Mouse (Mus musculus) embryonic facial prominence, embryonic 12.5 days (tissue): Measurements from ENCODE around the gene Tmem56. TPM values are rescaled to one million over a fixed set of nuclear protein-coding genes. Genes with fewer than 3 reads are reported as not detected.
A peak's percentile ranks its signal among the peaks of the same experiment; 100 is the strongest.

ENCODE experiments used
- ATAC-seq: fragments of 200-750 bp; cut with Nextera tagmentation; 2 replicates; pipeline ENCODE4 v1.8.0; 2017; ENCODE audit not compliant: insufficient number of reproducible peaks, insufficient read depth, low FRiP score, low TSS enrichment
- H3K27ac ChIP-seq: fragments of 300-500 bp; sonication (generic); 2 replicates; pipeline ENCODE4 v1.5.1; 2016; ENCODE audit warnings: mild to moderate bottlenecking
- H3K27me3 ChIP-seq: fragments of 300-500 bp; sonication (generic); 2 replicates; pipeline ENCODE4 v1.6.1; 2016; ENCODE audit warnings: mild to moderate bottlenecking, moderate library complexity
- H3K36me3 ChIP-seq: fragments of 300-500 bp; sonication (generic); 2 replicates; pipeline ENCODE4 v1.6.1; 2016; ENCODE audit warnings: mild to moderate bottlenecking
- H3K4me1 ChIP-seq: fragments of 300-500 bp; sonication (generic); 2 replicates; pipeline ENCODE4 v1.6.1; 2016
- H3K4me2 ChIP-seq: fragments of 300-500 bp; sonication (generic); replicated peaks from 2 replicates; pipeline ENCODE4 v1.6.1; 2016; ENCODE audit warnings: mild to moderate bottlenecking, moderate library complexity
- H3K4me3 ChIP-seq: fragments of 300-500 bp; sonication (generic); 2 replicates; pipeline ENCODE4 v1.5.1; 2016; ENCODE audit warnings: mild to moderate bottlenecking
- H3K9ac ChIP-seq: fragments of 300-500 bp; sonication (generic); 2 replicates; pipeline ENCODE4 v1.6.1; 2016; ENCODE audit warnings: mild to moderate bottlenecking, moderate library complexity
- H3K9me3 ChIP-seq: fragments of 300-500 bp; sonication (generic); 2 replicates; pipeline ENCODE4 v1.6.1; 2016; ENCODE audit warnings: mild to moderate bottlenecking, moderate library complexity
- WGBS: fragments of 180-500 bp; shearing (Covaris S2); methylation state at CpG from one replicate; pipeline ENCODE4 v1.1.7; 2016; 5-methylcytosine and 5-hydroxymethylcytosine counted together
- polyA plus RNA-seq: library from polyadenylated mRNA; unstranded; fragments of >200 nt; fragmentation: Nextera tagmentation; extraction: Ambion mirVana; gene quantifications from 2 replicates; pipeline ENCODE4 v1.2.1, GENCODE M21; 2016

The Tmem56 gene
- polyA plus RNA-seq, 1 experiment from 2014 or later = 1.0 TPM

DNA sequence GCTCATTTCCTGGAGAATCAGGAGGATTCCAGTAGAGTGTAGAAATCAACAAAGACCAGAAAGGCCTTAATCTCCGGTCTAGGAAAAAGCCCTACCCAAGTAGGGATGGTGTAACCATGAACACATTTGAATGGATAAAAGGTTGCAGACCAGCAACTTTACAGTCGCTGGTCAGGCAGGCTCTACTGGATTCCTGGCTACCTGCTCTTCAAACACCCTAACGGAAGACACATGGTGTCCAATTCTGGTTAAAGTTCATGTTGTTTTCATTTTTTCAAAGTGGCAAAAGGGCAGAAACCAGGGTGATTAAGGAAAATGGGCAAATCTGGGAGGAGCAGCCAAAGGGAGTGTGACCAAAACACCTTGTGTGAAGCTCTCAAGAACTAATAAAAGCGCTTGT is 5.9 kb downstream of the Tmem56 start:
- H3K4me2 ChIP-seq = no peak overlapping the region
- H3K27ac ChIP-seq = no peak overlapping the region
- H3K9me3 ChIP-seq = no peaks in the 10 kb centered on the region
- no peak for ATAC-seq
- no peaks in the 10 kb centered on the region for H3K4me1 ChIP-seq
- H3K4me3 ChIP-seq = no peak overlapping the region
- no peak overlapping the region for H3K9ac ChIP-seq
- WGBS = 65% methylated on average over 4 of the region's 4 CpGs
- no peaks in the 10 kb centered on the region for H3K36me3 ChIP-seq
- H3K27me3 ChIP-seq = no peaks in the 10 kb centered on the region

DNA sequence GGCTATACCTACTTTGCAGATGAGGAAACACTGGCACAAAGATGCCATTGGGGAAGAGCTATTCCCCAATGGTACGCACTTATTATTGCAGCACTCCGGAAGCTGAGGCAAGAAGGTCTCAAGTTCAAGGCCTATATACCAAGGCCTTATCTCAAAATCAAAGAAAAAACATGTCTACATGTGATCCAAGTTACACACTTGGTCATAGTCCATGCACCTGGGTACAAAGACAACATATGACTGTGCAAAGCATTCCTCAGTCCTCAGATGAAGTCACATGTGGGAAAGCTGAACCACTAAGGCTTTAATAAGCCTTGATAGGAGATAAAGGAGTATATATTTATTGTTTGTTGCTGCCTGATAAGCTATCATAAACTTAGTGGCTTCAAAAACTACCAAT is 8.9 kb downstream of the Tmem56 start:
- no peaks in the 10 kb centered on the region for H3K4me1 ChIP-seq
- no peak overlapping the region for H3K27ac ChIP-seq
- H3K4me2 ChIP-seq = no peak overlapping the region
- no peaks in the 10 kb centered on the region for H3K27me3 ChIP-seq
- no peaks in the 10 kb centered on the region for H3K9me3 ChIP-seq
- H3K9ac ChIP-seq = no peak overlapping the region
- H3K36me3 ChIP-seq = no peaks in the 10 kb centered on the region
- no peak for ATAC-seq
- H3K4me3 ChIP-seq = no peak overlapping the region
- 92% methylated on average over 2 of the region's 2 CpGs for WGBS

DNA sequence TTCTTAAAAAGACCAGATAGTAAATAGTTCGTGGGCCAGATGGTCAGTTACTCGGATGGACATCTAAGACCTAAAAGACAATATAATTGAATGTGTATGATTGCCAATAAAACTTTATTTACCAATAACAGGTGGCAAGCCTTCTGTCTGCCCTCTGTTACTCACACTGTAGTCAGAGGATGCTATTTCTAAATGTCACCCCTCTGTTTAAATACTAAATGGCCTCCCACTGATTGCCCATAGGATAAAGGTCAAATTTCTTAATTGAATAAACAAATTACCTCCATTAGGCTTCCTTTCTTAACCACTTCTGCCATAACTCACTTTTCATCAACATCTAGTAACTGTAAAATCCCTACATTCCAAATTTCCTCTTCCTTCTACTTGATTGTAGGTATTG is 10.3 kb downstream of the Tmem56 start:
- Histone ChIP-seq H3K4me2 (no peak overlapping the region), H3K4me3 (no peak overlapping the region), H3K4me1 (no peaks in the 10 kb centered on the region), H3K27ac (no peak overlapping the region), H3K27me3 (no peaks in the 10 kb centered on the region), H3K9me3 (no peaks in the 10 kb centered on the region), H3K36me3 (no peaks in the 10 kb centered on the region), H3K9ac (no peak overlapping the region)
- 81% methylated on average over 2 of the region's 2 CpGs for WGBS
- ATAC-seq = no peak

DNA sequence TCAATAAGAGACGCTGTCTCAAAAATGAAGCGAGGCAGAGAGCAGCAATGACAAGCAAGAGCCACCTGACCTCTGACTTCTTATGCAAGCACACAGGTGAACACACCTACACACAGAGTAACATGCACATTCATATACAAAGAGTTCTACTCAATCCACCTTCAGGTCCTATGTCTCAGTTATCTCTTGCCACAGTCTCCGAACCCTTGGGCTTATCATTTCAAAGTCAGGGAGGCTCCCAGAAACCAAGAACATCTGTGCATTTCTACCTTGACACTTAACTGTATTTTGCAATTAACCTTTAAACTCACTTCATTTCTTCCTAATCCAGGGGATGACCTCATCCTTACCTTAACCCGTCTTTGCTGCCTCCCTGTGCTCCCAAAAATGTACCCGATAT is 15.6 kb downstream of the Tmem56 start:
- Histone ChIP-seq H3K27me3 (peaks cover 19% of the 10 kb centered on the region), H3K27ac (no peak overlapping the region), H3K4me3 (no peak overlapping the region), H3K9me3 (no peaks in the 10 kb centered on the region), H3K4me1 (0 out of 2 replicates have a peak, but pooled peaks cover 2% of the 10 kb centered on the region), H3K4me2 (no peak overlapping the region), H3K9ac (no peak overlapping the region), H3K36me3 (no peaks in the 10 kb centered on the region)
- ATAC-seq = no peak
- 77% methylated on average over 5 of the region's 5 CpGs for WGBS

DNA sequence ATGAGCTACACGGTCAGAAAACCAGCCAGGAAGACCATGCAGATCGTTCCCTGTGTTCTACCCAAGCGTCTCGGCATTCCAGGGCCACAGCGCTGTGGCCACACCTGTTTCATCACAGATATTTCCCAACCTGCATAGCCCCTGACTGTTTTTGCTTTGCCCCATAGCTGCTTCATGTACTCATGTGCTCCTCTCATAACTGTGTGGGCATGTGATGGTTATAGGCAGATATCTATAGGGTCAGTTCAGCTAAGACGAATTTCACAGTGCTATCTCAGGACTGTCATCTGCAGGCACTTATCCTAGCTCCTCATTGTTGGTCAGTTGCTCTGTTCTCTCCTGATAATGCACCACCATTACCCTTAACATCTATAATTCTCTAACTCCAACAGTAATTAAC is 18.7 kb downstream of the Tmem56 start:
- Histone ChIP-seq H3K27ac (no peak overlapping the region), H3K4me1 (0 out of 2 replicates have a peak, but pooled peaks cover 2% of the 10 kb centered on the region), H3K27me3 (peaks cover 43% of the 10 kb centered on the region), H3K9ac (no peak overlapping the region), H3K4me2 (no peak overlapping the region), H3K9me3 (no peaks in the 10 kb centered on the region), H3K36me3 (no peaks in the 10 kb centered on the region), H3K4me3 (no peak overlapping the region)
- ATAC-seq = no peak
- WGBS = 55% methylated on average over 6 of the region's 6 CpGs

DNA sequence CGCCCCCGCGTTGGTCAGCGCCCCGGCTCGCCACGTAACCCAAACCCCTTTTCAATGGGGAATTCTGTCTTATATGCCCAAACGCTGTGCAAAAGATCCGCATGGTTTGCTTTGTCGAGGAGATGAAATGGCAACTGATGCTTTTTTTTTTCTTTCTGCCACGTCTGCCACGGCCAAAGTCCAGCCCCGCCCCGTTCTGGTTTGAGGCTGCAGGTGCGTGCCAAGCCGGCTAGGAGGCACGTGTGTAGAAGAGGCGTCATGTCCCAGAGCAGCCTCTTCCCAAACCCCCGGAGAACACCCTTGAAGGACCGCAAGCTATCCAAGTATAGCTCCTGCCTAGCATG is 19.7 kb downstream of the Tmem56 start:
- ATAC-seq = no peak
- Histone ChIP-seq H3K9ac (peak overlapping the region; percentile 73; the same call in 1 of the 2 replicates), H3K27ac (no peak overlapping the region)

DNA sequence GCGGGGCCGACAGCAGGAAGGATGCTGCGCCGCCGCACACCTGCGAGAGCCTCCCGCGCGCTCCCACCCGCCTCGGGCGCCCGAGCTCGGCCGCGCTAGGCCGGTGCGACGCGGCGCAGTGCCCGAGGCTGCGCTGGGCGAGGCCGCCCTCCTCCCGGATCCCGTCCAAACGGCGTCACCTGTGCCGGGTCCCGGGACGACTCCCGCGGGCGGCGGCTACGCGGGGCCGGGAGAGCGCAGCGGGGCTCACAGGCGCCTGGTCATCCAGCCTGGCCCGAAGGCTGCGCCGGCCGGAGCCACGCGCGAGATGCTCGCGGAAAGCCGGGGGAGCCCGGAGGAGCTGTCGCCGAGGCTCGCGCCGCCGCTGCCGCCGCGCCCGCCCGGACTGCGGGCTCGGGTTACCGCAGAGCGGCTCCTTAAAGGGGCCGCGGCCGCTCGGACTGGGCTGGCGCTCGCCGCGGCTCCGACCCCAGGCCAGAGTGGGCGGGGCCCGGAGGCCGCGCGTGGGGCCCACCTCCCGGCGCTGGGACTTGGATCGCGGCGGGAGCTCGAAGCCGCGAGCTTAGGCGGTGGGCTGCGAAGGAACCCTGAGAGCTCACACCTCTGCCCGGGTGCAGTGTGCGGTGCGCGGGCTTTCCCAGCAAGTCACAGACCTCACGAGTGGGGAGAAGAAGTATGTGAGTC is 20.2 kb downstream of the Tmem56 start:
- H3K27me3 ChIP-seq = peaks cover 46% of the 10 kb centered on the region
- peak; percentile 91 for ATAC-seq

More for the DNA sequence above, 19.7 kb downstream of the Tmem56 start:
- H3K9me3 ChIP-seq = no peaks in the 10 kb centered on the region
- H3K36me3 ChIP-seq = no peaks in the 10 kb centered on the region
- 3% methylated on average over 20 of the region's 20 CpGs for WGBS
- peak overlapping the region; percentile 71 for H3K4me3 ChIP-seq
- H3K4me1 ChIP-seq = 0 out of 2 replicates have a peak, but pooled peaks cover 2% of the 10 kb centered on the region
- H3K4me2 ChIP-seq = peak overlapping the region; percentile 99
- peaks cover 46% of the 10 kb centered on the region for H3K27me3 ChIP-seq

DNA sequence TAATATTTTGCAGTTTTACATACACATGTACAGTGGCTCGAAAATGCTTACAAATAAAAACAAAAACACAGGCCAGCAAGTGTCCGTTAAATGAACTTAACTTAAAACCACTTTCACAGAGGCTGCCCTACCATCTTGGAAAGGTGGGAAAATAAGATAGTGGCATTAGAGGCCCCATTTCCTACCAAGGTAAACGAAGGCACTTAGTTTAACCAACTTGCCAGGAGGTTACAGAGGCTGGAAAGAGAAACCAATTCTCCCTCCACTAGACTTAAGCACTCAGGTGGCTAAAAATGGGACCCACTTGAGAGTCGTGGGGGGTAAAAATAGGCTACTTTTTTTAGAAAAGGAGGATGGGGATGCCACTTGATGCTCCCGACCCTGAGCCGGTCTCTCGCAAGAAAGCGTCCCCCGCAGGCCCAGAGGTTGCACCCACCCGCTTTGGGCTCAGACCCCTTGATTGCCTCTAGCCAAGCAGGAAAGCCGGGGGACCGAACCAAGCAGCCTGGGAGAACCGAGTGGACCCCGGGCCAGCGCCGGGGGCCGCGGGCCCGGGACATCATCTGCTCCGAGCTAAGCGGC is 20.9 kb downstream of the Tmem56 start:
- ATAC-seq = no peak
- Histone ChIP-seq H3K36me3 (no peaks in the 10 kb centered on the region), H3K9me3 (no peaks in the 10 kb centered on the region), H3K9ac (peak overlapping the region; percentile 73), H3K27me3 (peaks cover 46% of the 10 kb centered on the region), H3K27ac (no peak overlapping the region), H3K4me2 (peak overlapping the region; percentile 99), H3K4me1 (0 out of 2 replicates have a peak, but pooled peaks cover 2% of the 10 kb centered on the region), H3K4me3 (peak overlapping the region; percentile 71)
- WGBS = 8% methylated on average over 21 of the region's 21 CpGs

More for the DNA sequence above, 20.2 kb downstream of the Tmem56 start:
- Histone ChIP-seq H3K36me3 (no peaks in the 10 kb centered on the region), H3K27ac (no peak overlapping the region), H3K4me2 (peak overlapping the region; percentile 99), H3K4me3 (peak overlapping the region; percentile 71), H3K4me1 (0 out of 2 replicates have a peak, but pooled peaks cover 2% of the 10 kb centered on the region), H3K9ac (peak overlapping the region; percentile 73), H3K9me3 (no peaks in the 10 kb centered on the region)
- WGBS = under 1% methylated on average over 88 of the region's 97 CpGs

DNA sequence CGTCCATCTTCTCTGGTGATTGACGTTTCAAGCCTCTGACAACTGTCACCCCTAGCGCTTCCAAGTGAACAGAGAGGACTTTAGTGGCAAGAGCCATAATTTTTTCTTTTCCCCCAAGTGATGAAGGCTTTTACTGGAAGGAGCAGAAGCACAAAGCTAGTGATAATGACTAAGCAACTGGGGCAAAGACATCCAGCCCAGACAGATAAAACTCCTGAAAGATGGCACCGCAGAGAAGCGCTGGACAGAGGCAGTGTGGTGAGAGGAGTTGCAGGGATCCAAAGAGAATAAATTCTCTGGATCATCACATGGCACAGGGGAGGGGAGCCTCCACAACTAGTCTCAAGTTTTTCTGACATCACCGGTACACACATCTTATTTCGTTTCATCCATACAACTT is 21.6 kb downstream of the Tmem56 start:
- no peaks in the 10 kb centered on the region for H3K36me3 ChIP-seq
- no peak overlapping the region for H3K4me3 ChIP-seq
- 58% methylated on average over 7 of the region's 7 CpGs for WGBS
- no peaks in the 10 kb centered on the region for H3K9me3 ChIP-seq
- no peak for ATAC-seq
- no peak overlapping the region for H3K9ac ChIP-seq
- H3K27me3 ChIP-seq = peaks cover 46% of the 10 kb centered on the region
- H3K27ac ChIP-seq = no peak overlapping the region
- H3K4me1 ChIP-seq = 0 out of 2 replicates have a peak, but pooled peaks cover 2% of the 10 kb centered on the region
- no peak overlapping the region for H3K4me2 ChIP-seq

DNA sequence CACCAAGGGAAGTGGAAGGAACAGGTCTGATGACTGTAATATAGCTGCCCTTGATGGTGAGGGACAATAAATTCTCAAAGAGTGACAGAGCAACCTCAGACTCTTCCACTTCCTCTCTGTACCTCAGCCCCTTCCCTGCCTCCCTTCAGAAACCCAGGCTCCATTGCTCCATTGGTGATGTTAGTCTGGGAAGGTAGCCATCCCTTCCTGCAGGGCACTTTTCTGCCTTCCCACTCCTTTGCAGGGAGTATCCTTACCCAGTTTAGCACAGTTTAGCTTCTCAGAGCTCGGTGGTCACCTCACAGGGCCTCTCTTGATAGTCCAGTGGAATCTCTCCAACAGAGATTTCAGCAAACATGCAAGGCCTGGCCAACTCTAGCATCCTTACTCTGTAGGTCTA is 22.1 kb downstream of the Tmem56 start:
- no peaks in the 10 kb centered on the region for H3K9me3 ChIP-seq
- no peak overlapping the region for H3K4me2 ChIP-seq
- H3K27ac ChIP-seq = no peak overlapping the region
- peaks cover 46% of the 10 kb centered on the region for H3K27me3 ChIP-seq
- no peaks in the 10 kb centered on the region for H3K36me3 ChIP-seq
- 0 out of 2 replicates have a peak, but pooled peaks cover 2% of the 10 kb centered on the region for H3K4me1 ChIP-seq
- no peak overlapping the region for H3K4me3 ChIP-seq
- H3K9ac ChIP-seq = no peak overlapping the region
- ATAC-seq = no peak
- WGBS = 58% methylated on average over 1 of the region's 1 CpGs

DNA sequence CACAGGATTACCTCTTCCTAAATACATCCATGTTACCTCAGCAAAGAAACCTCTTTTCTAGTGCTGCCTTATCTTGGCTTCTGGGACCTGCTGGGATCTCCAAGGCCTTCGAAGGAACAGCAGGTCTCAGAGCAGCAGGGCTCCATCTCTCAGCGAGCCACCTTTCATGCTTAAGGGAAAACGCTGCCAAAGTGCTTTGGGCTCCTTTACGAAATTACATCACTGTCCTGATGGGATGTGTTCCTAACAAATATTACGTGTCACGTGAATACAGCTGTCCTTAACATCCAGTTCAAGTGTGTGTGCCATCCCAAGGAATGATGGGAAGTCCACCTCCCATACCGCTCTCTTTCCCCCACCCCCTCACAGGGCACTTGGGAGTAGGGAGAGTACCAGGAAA is 22.9 kb downstream of the Tmem56 start:
- 73% methylated on average over 7 of the region's 7 CpGs for WGBS
- no peak for ATAC-seq
- no peaks in the 10 kb centered on the region for H3K9me3 ChIP-seq
- H3K4me3 ChIP-seq = no peak overlapping the region
- no peak overlapping the region for H3K4me2 ChIP-seq
- no peak overlapping the region for H3K9ac ChIP-seq
- 0 out of 2 replicates have a peak, but pooled peaks cover 2% of the 10 kb centered on the region for H3K4me1 ChIP-seq
- peaks cover 45% of the 10 kb centered on the region for H3K27me3 ChIP-seq
- no peak overlapping the region for H3K27ac ChIP-seq
- H3K36me3 ChIP-seq = no peaks in the 10 kb centered on the region
